Mouse (Mus musculus): ENCODE results near the gene Rnf8. TPM values are rescaled to one million over a fixed set of nuclear protein-coding genes. Genes with fewer than 3 reads are reported as not detected.

Rnf8 gene
- total and polyA plus RNA-seq, 3 experiments = 15.6 to 19.2 (median 18.1) TPM

DNA sequence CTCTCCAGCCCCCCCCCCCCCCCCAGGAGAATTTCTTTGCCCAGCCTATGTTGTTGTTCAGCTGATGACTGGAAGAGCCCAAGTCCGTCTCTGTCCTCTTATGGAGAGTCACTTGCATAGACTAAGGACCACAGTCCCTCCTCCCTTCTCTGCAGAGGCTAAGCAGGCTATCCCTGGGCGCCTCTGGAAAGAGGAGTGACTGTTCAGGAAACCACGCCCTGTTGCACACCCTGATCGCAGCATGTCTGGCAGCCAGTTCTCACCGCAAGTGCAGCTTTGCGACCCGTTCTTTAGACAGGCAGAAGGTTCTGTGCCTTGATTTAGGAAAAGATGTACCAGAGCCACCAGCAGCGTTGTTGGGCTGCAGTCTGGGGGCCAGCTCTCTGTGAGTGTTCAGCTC lies 23.3 kb downstream of the Rnf8 start:
- no peak overlapping the region for H3K27ac ChIP-seq
- intact Hi-C loops (cut with DNase I) = loop anchor here (2.0 kb wide), 1 partner anchor 245 kb away; no protein-coding TSS in a partner anchor

DNA sequence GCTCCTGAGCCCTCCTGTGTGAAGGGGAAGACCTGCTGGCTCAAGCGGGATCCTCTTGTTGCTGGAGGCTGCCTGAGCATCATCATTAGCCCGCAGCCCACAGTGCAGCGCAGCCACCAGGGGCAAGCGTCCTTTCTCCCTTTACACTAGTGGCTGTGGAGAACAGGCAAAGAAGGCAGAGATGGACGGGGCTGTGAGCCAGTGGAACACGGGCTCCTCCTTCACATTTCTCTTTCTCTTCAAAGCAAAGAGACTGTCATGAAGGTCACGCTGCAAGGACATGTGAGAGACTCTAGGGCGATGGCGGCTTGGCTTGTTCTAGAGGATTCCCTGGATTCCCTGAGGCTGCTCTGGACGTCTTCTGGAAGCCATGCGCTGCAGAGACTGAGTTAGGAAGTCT lies 26.4 kb downstream of the Rnf8 start:
- peaks cover 5% of the 10 kb centered on the region for H3K4me1 ChIP-seq (ENCODE audit: control insufficient read depth, insufficient read depth, low read length)
- H3K79me2 ChIP-seq (replicated peaks; ENCODE audit: control insufficient read depth, insufficient read depth, low read length) = no peaks in the 10 kb centered on the region
- no peak overlapping the region for H3K27ac ChIP-seq
- H3K27me3 ChIP-seq (ENCODE audit: control insufficient read depth, insufficient read depth, low read length) = no peaks in the 10 kb centered on the region
- H3K4me3 ChIP-seq = no peak overlapping the region
- TF ChIP-seq POLR2A (IDR thresholded peaks at IDR 0.05; ENCODE audit: insufficient read depth, low read depth, low read length) = no peak
- TF ChIP-seq EP300 (IDR thresholded peaks at IDR 0.05; ENCODE audit: insufficient read depth, low read depth, low read length) = no peak
- no peak for TF ChIP-seq CTCF (IDR thresholded peaks at IDR 0.05)
- no peaks in the 10 kb centered on the region for H3K36me3 ChIP-seq (ENCODE audit: control insufficient read depth, insufficient read depth, low read length)
- intact Hi-C loops (cut with DNase I) = no loop called here
- 87% methylated on average over 11 of the region's 11 CpGs for WGBS
- no peak overlapping the region for H3K9ac ChIP-seq (ENCODE audit: low read depth, low read length)
- no peak for DNase-seq

More for the DNA sequence above, 23.3 kb downstream of the Rnf8 start:
- H3K9ac ChIP-seq (ENCODE audit: low read depth, low read length) = no peak overlapping the region
- H3K36me3 ChIP-seq (ENCODE audit: control insufficient read depth, insufficient read depth, low read length) = no peaks in the 10 kb centered on the region
- no peak overlapping the region for H3K4me3 ChIP-seq
- peaks cover 5% of the 10 kb centered on the region for H3K4me1 ChIP-seq (ENCODE audit: control insufficient read depth, insufficient read depth, low read length)
- TF ChIP-seq CTCF (IDR thresholded peaks at IDR 0.05) (no peak), EP300 (IDR thresholded peaks at IDR 0.05; ENCODE audit: insufficient read depth, low read depth, low read length) (no peak), POLR2A (IDR thresholded peaks at IDR 0.05; ENCODE audit: insufficient read depth, low read depth, low read length) (no peak)
- H3K27me3 ChIP-seq (ENCODE audit: control insufficient read depth, insufficient read depth, low read length) = no peaks in the 10 kb centered on the region
- no peaks in the 10 kb centered on the region for H3K79me2 ChIP-seq (replicated peaks; ENCODE audit: control insufficient read depth, insufficient read depth, low read length)
- DNase-seq = peak in 1 of 2 experiments; percentile 40
- 35% methylated on average over 8 of the region's 8 CpGs for WGBS

DNA sequence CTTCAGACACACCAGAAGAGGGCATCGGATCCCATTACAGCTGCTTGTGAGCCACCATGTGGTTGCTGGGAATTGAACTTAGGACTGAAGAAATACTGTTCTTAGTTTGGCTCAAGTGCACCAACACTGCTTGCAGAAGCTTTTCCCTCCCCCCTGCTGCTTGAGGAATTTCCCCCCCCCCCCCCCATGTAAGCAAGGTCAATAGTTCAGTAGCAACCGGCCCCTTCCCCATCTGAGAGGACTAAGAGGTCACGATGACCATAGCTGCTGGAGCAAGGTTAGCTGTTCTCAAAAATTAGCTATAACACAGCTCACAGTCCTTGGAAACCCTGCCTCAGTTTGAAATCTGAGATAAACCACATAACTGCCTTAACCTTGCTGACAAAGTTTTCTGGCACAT lies 27.6 kb downstream of the Rnf8 start:
- no peak overlapping the region for H3K27ac ChIP-seq
- H3K4me3 ChIP-seq = no peak overlapping the region
- no peak for DNase-seq
- no peak overlapping the region for H3K9ac ChIP-seq (ENCODE audit: low read depth, low read length)
- TF ChIP-seq POLR2A (IDR thresholded peaks at IDR 0.05; ENCODE audit: insufficient read depth, low read depth, low read length) (no peak), EP300 (IDR thresholded peaks at IDR 0.05; ENCODE audit: insufficient read depth, low read depth, low read length) (no peak), CTCF (IDR thresholded peaks at IDR 0.05) (no peak)
- H3K36me3 ChIP-seq (ENCODE audit: control insufficient read depth, insufficient read depth, low read length) = no peaks in the 10 kb centered on the region
- no peaks in the 10 kb centered on the region for H3K79me2 ChIP-seq (replicated peaks; ENCODE audit: control insufficient read depth, insufficient read depth, low read length)
- H3K27me3 ChIP-seq (ENCODE audit: control insufficient read depth, insufficient read depth, low read length) = no peaks in the 10 kb centered on the region
- WGBS = 84% methylated on average over 3 of the region's 3 CpGs
- intact Hi-C loops (cut with DNase I) = no loop called here
- H3K4me1 ChIP-seq (ENCODE audit: control insufficient read depth, insufficient read depth, low read length) = peaks cover 2% of the 10 kb centered on the region

- WGBS = 33% methylated on average over 2 of the region's 2 CpGs
- Histone ChIP-seq H3K4me1 (ENCODE audit: control insufficient read depth, insufficient read depth, low read length) (no peaks in the 10 kb centered on the region; the same call in 1 of the 2 replicates), H3K4me3 (no peak overlapping the region), H3K27me3 (ENCODE audit: control insufficient read depth, insufficient read depth, low read length) (no peaks in the 10 kb centered on the region), H3K36me3 (ENCODE audit: control insufficient read depth, insufficient read depth, low read length) (no peaks in the 10 kb centered on the region), H3K27ac (no peak overlapping the region), H3K9ac (ENCODE audit: low read depth, low read length) (no peak overlapping the region), H3K79me2 (replicated peaks; ENCODE audit: control insufficient read depth, insufficient read depth, low read length) (0 out of 2 replicates have a peak, but pooled peaks cover 1% of the 10 kb centered on the region)
- intact Hi-C loops (cut with DNase I) = no loop called here
- no peak for DNase-seq
- no peak for TF ChIP-seq CTCF (IDR thresholded peaks at IDR 0.05)
- TF ChIP-seq POLR2A (IDR thresholded peaks at IDR 0.05; ENCODE audit: insufficient read depth, low read depth, low read length) = no peak
- TF ChIP-seq EP300 (IDR thresholded peaks at IDR 0.05; ENCODE audit: insufficient read depth, low read depth, low read length) = no peak
Observed at GRCm38 (mm10) chr17:29658249-29658648, 43.7 kb downstream of the Rnf8 start.

GRCm38 (mm10) chr17:29660076-29660761 lies 45.6 kb downstream of the Rnf8 start, which contains the start of gene Cmtr1:
Gene Cmtr1, plus strand, starts transcription at chr17:29660595.
- Histone ChIP-seq H3K4me1 (ENCODE audit: control insufficient read depth, insufficient read depth, low read length) (no peaks in the 10 kb centered on the region; the same call in 1 of the 2 replicates), H3K27ac (peak within 1 kb of the TSS; percentile 90), H3K27me3 (ENCODE audit: control insufficient read depth, insufficient read depth, low read length) (no peaks in the 10 kb centered on the region), H3K36me3 (ENCODE audit: control insufficient read depth, insufficient read depth, low read length) (no peaks in the 10 kb centered on the region), H3K4me3 (peak within 1 kb of the TSS; percentile 82), H3K79me2 (replicated peaks; ENCODE audit: control insufficient read depth, insufficient read depth, low read length) (0 out of 2 replicates have a peak, but pooled peaks cover 1% of the 10 kb centered on the region), H3K9ac (ENCODE audit: low read depth, low read length) (peak within 1 kb of the TSS; percentile 96)
- WGBS = under 1% methylated on average over 41 of the region's 41 CpGs
- intact Hi-C loops (cut with DNase I) = loop anchor here (2.0 kb wide), 2 partner anchors 45 to 57 kb away; partner anchors contain the start of genes Ccdc167, Gm28043 and Rnf8
- DNase-seq = peak; percentile 98 to 99
- no peak for TF ChIP-seq EP300 (IDR thresholded peaks at IDR 0.05; ENCODE audit: insufficient read depth, low read depth, low read length)
- TF ChIP-seq POLR2A (IDR thresholded peaks at IDR 0.05; ENCODE audit: insufficient read depth, low read depth, low read length) = peak; percentile 85
